Mouse (Mus musculus): ENCODE results near the gene Grk3.

Grk3 gene

GRCm38 (mm10) chr5:113015236-113016061 lies at the start of gene Grk3:
TSS of gene Grk3 (minus strand) at chr5:113015791.
- peak; percentile 66 for DNase-seq (ENCODE audit: low spot score)

GRCm38 (mm10) chr5:113054308-113054707 lies 38.7 kb upstream of the Grk3 start:
- peak; percentile 76 for DNase-seq (ENCODE audit: low spot score)

- no peak for DNase-seq (ENCODE audit: low spot score)
Measured at GRCm38 (mm10) chr5:113050581-113051185, 35.1 kb upstream of the Grk3 start.

- no peak for DNase-seq (ENCODE audit: low spot score)
Measured at GRCm38 (mm10) chr5:113049876-113050275, 34.3 kb upstream of the Grk3 start.

GRCm38 (mm10) chr5:113045511-113046273 lies 30.1 kb upstream of the Grk3 start:
- no peak for DNase-seq (ENCODE audit: low spot score)

GRCm38 (mm10) chr5:113043531-113043930 lies 27.9 kb upstream of the Grk3 start:
- no peak for DNase-seq (ENCODE audit: low spot score)

GRCm38 (mm10) chr5:113041567-113042071 lies 26.0 kb upstream of the Grk3 start:
- DNase-seq (ENCODE audit: low spot score): peak; percentile 45

GRCm38 (mm10) chr5:113040776-113041175 lies 25.2 kb upstream of the Grk3 start:
- DNase-seq (ENCODE audit: low spot score): no peak

GRCm38 (mm10) chr5:113038601-113039000 lies 23.0 kb upstream of the Grk3 start:
- DNase-seq (ENCODE audit: low spot score): no peak

GRCm38 (mm10) chr5:113035094-113036047 lies 19.8 kb upstream of the Grk3 start:
- DNase-seq (ENCODE audit: low spot score): peak; percentile 79

GRCm38 (mm10) chr5:113031201-113031754 lies 15.7 kb upstream of the Grk3 start:
- no peak for DNase-seq (ENCODE audit: low spot score)

- no peak for DNase-seq (ENCODE audit: low spot score)
Measured at GRCm38 (mm10) chr5:113030082-113030481, 14.5 kb upstream of the Grk3 start.

GRCm38 (mm10) chr5:113026706-113027105 lies 11.1 kb upstream of the Grk3 start:
- DNase-seq (ENCODE audit: low spot score): no peak

GRCm38 (mm10) chr5:113024154-113024764 lies 8.7 kb upstream of the Grk3 start:
- DNase-seq (ENCODE audit: low spot score): peak; percentile 87

- no peak for DNase-seq (ENCODE audit: low spot score)
Measured at GRCm38 (mm10) chr5:113018190-113018589, 2.6 kb upstream of the Grk3 start.

GRCm38 (mm10) chr5:113017004-113017403 lies 1.4 kb upstream of the Grk3 start:
- DNase-seq (ENCODE audit: low spot score): no peak

- DNase-seq (ENCODE audit: low spot score): peak; percentile 90
Measured at GRCm38 (mm10) chr5:113014808-113015235, 769 bp downstream of the Grk3 start.

GRCm38 (mm10) chr5:113014111-113014807 lies 1.3 kb downstream of the Grk3 start:
- DNase-seq (ENCODE audit: low spot score): no peak

GRCm38 (mm10) chr5:113011926-113012325 lies 3.7 kb downstream of the Grk3 start:
- DNase-seq (ENCODE audit: low spot score): peak; percentile 41
